Mouse (Mus musculus) stomach, embryonic 15.5 days (tissue): ENCODE measurements at regions not wholly inside any gene's neighbourhood (a gene's known extent, or its start where the extent isn't known, plus 50 kb on each side); places are given as distances from the start of the nearest gene placed in this dataset.

Experiments
- ATAC-seq: fragments of 200-750 bp; cut with Nextera tagmentation; 2 replicates; pipeline ENCODE4 v1.8.0; 2017; ENCODE audit warnings: low read depth, moderate number of reproducible peaks, moderate TSS enrichment; ENCODE audit not compliant: insufficient read depth, low FRiP score
- H3K27ac ChIP-seq: fragments of 300-500 bp; sonication (generic); 2 replicates; pipeline ENCODE4 v1.5.1; 2015; ENCODE audit warnings: mild to moderate bottlenecking, inconsistent platforms
- H3K27me3 ChIP-seq: fragments of 300-500 bp; sonication (generic); replicated peaks from 2 replicates; pipeline ENCODE4 v1.6.1; 2015; ENCODE audit warnings: inconsistent platforms
- H3K36me3 ChIP-seq: fragments of 300-500 bp; sonication (generic); 2 replicates; pipeline ENCODE4 v1.6.1; 2015; ENCODE audit warnings: inconsistent platforms
- H3K4me1 ChIP-seq: fragments of 300-500 bp; sonication (generic); 2 replicates; pipeline ENCODE4 v1.6.1; 2015; ENCODE audit warnings: inconsistent platforms
- H3K4me2 ChIP-seq: fragments of 300-500 bp; sonication (generic); 2 replicates; pipeline ENCODE4 v1.6.1; 2015; ENCODE audit warnings: mild to moderate bottlenecking, inconsistent platforms
- H3K4me3 ChIP-seq: fragments of 300-500 bp; sonication (generic); replicated peaks from 2 replicates; pipeline ENCODE4 v1.5.1; 2015; ENCODE audit warnings: inconsistent platforms
- H3K9ac ChIP-seq: fragments of 300-500 bp; sonication (generic); 2 replicates; pipeline ENCODE4 v1.6.1; 2015; ENCODE audit warnings: inconsistent platforms
- H3K9me3 ChIP-seq: fragments of 300-500 bp; sonication (generic); 2 replicates; pipeline ENCODE4 v1.6.1; 2016; ENCODE audit warnings: inconsistent platforms
- WGBS: fragments of 180-500 bp; shearing (Covaris S2); methylation state at CpG from one replicate; pipeline ENCODE4 v1.1.7; 2015; 5-methylcytosine and 5-hydroxymethylcytosine counted together

GRCm38 (mm10) chr7:71093301-71093939, 257.9 kb downstream of the Gm10295 start:
- ATAC-seq, result 0 out of 2 replicates have a peak, but pooled peaks have one; percentile 50
- Histone ChIP-seq H3K9me3 (no peaks in the 10 kb centered on the region), H3K27ac (peak overlapping the region; percentile 2; the same call in 1 of the 2 replicates), H3K9ac (no peak overlapping the region), H3K4me2 (no peak overlapping the region), H3K4me3 (no peak overlapping the region), H3K4me1 (no peaks in the 10 kb centered on the region), H3K27me3 (no peaks in the 10 kb centered on the region), H3K36me3 (no peaks in the 10 kb centered on the region)
- WGBS, result 42% methylated on average over 6 of the region's 6 CpGs

- H3K4me2 ChIP-seq, result no peak overlapping the region
- no peaks in the 10 kb centered on the region for H3K9me3 ChIP-seq
- H3K36me3 ChIP-seq, result no peaks in the 10 kb centered on the region
- no peak overlapping the region for H3K4me3 ChIP-seq
- no peak for ATAC-seq
- no peaks in the 10 kb centered on the region for H3K4me1 ChIP-seq
- H3K27ac ChIP-seq, result no peak overlapping the region
- no peaks in the 10 kb centered on the region for H3K27me3 ChIP-seq
- no peak overlapping the region for H3K9ac ChIP-seq
These were observed 258.5 kb downstream of the Gm10295 start for GRCm38 (mm10) chr7:71092825-71093224.

- no peaks in the 10 kb centered on the region for H3K9me3 ChIP-seq
- H3K4me3 ChIP-seq, result no peak overlapping the region
- no peak overlapping the region for H3K9ac ChIP-seq
- 27% methylated on average over 3 of the region's 3 CpGs for WGBS
- no peak overlapping the region for H3K4me2 ChIP-seq
- ATAC-seq, result no peak
- no peaks in the 10 kb centered on the region for H3K27me3 ChIP-seq
- H3K36me3 ChIP-seq, result no peaks in the 10 kb centered on the region
- H3K4me1 ChIP-seq, result no peaks in the 10 kb centered on the region
- H3K27ac ChIP-seq, result peak overlapping the region; percentile 18; the same call in 1 of the 2 replicates
These were observed 259.0 kb downstream of the Gm10295 start for GRCm38 (mm10) chr7:71092301-71092700.

- Histone ChIP-seq H3K9me3 (no peaks in the 10 kb centered on the region), H3K27me3 (no peaks in the 10 kb centered on the region), H3K4me1 (no peaks in the 10 kb centered on the region), H3K9ac (no peak overlapping the region), H3K4me2 (no peak overlapping the region), H3K27ac (no peak overlapping the region), H3K4me3 (no peak overlapping the region), H3K36me3 (no peaks in the 10 kb centered on the region)
- WGBS, result 39% methylated on average over 14 of the region's 14 CpGs
- no peak for ATAC-seq
These were observed 286.6 kb downstream of the Gm10295 start for GRCm38 (mm10) chr7:71064446-71065391.

- Histone ChIP-seq H3K4me3 (no peak overlapping the region), H3K9me3 (no peaks in the 10 kb centered on the region), H3K27ac (no peak overlapping the region), H3K9ac (no peak overlapping the region), H3K4me2 (no peak overlapping the region), H3K27me3 (no peaks in the 10 kb centered on the region), H3K4me1 (no peaks in the 10 kb centered on the region), H3K36me3 (no peaks in the 10 kb centered on the region)
- WGBS, result 74% methylated on average over 2 of the region's 2 CpGs
- ATAC-seq, result no peak
These were observed 300.5 kb downstream of the Gm10295 start for GRCm38 (mm10) chr7:71050825-71051224.

GRCm38 (mm10) chr7:71047201-71047600, 304.1 kb downstream of the Gm10295 start:
- H3K9me3 ChIP-seq, result no peaks in the 10 kb centered on the region
- H3K27me3 ChIP-seq, result no peaks in the 10 kb centered on the region
- no peak overlapping the region for H3K27ac ChIP-seq
- 58% methylated on average over 3 of the region's 3 CpGs for WGBS
- no peak overlapping the region for H3K9ac ChIP-seq
- no peak overlapping the region for H3K4me3 ChIP-seq
- no peak overlapping the region for H3K4me2 ChIP-seq
- no peaks in the 10 kb centered on the region for H3K4me1 ChIP-seq
- no peak for ATAC-seq
- H3K36me3 ChIP-seq, result no peaks in the 10 kb centered on the region

GRCm38 (mm10) chr7:71046596-71046995, 304.7 kb downstream of the Gm10295 start:
- H3K9ac ChIP-seq, result no peak overlapping the region
- 75% methylated on average over 1 of the region's 1 CpGs for WGBS
- no peaks in the 10 kb centered on the region for H3K36me3 ChIP-seq
- no peaks in the 10 kb centered on the region for H3K27me3 ChIP-seq
- no peak overlapping the region for H3K4me3 ChIP-seq
- no peaks in the 10 kb centered on the region for H3K9me3 ChIP-seq
- ATAC-seq, result no peak
- H3K27ac ChIP-seq, result no peak overlapping the region
- no peaks in the 10 kb centered on the region for H3K4me1 ChIP-seq
- no peak overlapping the region for H3K4me2 ChIP-seq

- Histone ChIP-seq H3K9ac (no peak overlapping the region), H3K27me3 (no peaks in the 10 kb centered on the region), H3K4me1 (no peaks in the 10 kb centered on the region), H3K27ac (no peak overlapping the region), H3K4me3 (no peak overlapping the region), H3K9me3 (no peaks in the 10 kb centered on the region), H3K4me2 (no peak overlapping the region), H3K36me3 (no peaks in the 10 kb centered on the region)
- ATAC-seq, result no peak
- WGBS, result 44% methylated on average over 5 of the region's 5 CpGs
These were observed 307.5 kb downstream of the Gm10295 start for GRCm38 (mm10) chr7:71043789-71044188.

GRCm38 (mm10) chr7:71043128-71043527, 308.2 kb downstream of the Gm10295 start:
- no peak for ATAC-seq
- WGBS, result 50% methylated on average over 8 of the region's 8 CpGs
- H3K4me1 ChIP-seq, result 0 out of 2 replicates have a peak, but pooled peaks cover 4% of the 10 kb centered on the region
- no peaks in the 10 kb centered on the region for H3K36me3 ChIP-seq
- no peak overlapping the region for H3K4me2 ChIP-seq
- H3K9ac ChIP-seq, result no peak overlapping the region
- no peak overlapping the region for H3K4me3 ChIP-seq
- H3K9me3 ChIP-seq, result no peaks in the 10 kb centered on the region
- no peaks in the 10 kb centered on the region for H3K27me3 ChIP-seq
- H3K27ac ChIP-seq, result no peak overlapping the region

- Histone ChIP-seq H3K4me2 (no peak overlapping the region), H3K4me1 (0 out of 2 replicates have a peak, but pooled peaks cover 7% of the 10 kb centered on the region), H3K4me3 (no peak overlapping the region), H3K36me3 (no peaks in the 10 kb centered on the region), H3K9ac (no peak overlapping the region), H3K9me3 (no peaks in the 10 kb centered on the region), H3K27ac (no peak overlapping the region), H3K27me3 (no peaks in the 10 kb centered on the region)
- 68% methylated on average over 3 of the region's 3 CpGs for WGBS
- no peak for ATAC-seq
These were observed 309.9 kb downstream of the Gm10295 start for GRCm38 (mm10) chr7:71041388-71041787.

- WGBS, result 67% methylated on average over 3 of the region's 3 CpGs
- ATAC-seq, result no peak
- Histone ChIP-seq H3K27ac (no peak overlapping the region), H3K4me1 (0 out of 2 replicates have a peak, but pooled peaks cover 7% of the 10 kb centered on the region), H3K4me3 (no peak overlapping the region), H3K9me3 (no peaks in the 10 kb centered on the region), H3K4me2 (no peak overlapping the region), H3K36me3 (no peaks in the 10 kb centered on the region), H3K27me3 (no peaks in the 10 kb centered on the region), H3K9ac (no peak overlapping the region)
These were observed 310.4 kb downstream of the Gm10295 start for GRCm38 (mm10) chr7:71040846-71041245.

- 0 out of 2 replicates have a peak, but pooled peaks cover 7% of the 10 kb centered on the region for H3K4me1 ChIP-seq
- H3K4me3 ChIP-seq, result no peak overlapping the region
- ATAC-seq, result no peak
- H3K4me2 ChIP-seq, result no peak overlapping the region
- no peaks in the 10 kb centered on the region for H3K36me3 ChIP-seq
- no peak overlapping the region for H3K9ac ChIP-seq
- no peaks in the 10 kb centered on the region for H3K9me3 ChIP-seq
- H3K27ac ChIP-seq, result no peak overlapping the region
- no peaks in the 10 kb centered on the region for H3K27me3 ChIP-seq
- WGBS, result 64% methylated on average over 5 of the region's 5 CpGs
These were observed 312.7 kb downstream of the Gm10295 start for GRCm38 (mm10) chr7:71038537-71038936.
